Mouse (Mus musculus) MN1 (cell line): ENCODE measurements around the gene Ube2a.

ENCODE experiments used
- DNase-seq: peaks from one replicate; pipeline ENCODE4 v3.0.0-alpha.2; 2016; ENCODE audit warnings: low spot score

The Ube2a gene

GRCm38 (mm10) chrX:36902321-36903114 is 28.8 kb downstream of the Ube2a start, which contains the start of gene Nkrf:
Gene Nkrf (minus strand): TSS chrX:36902899.
- DNase-seq: peak; percentile 24

DNA sequence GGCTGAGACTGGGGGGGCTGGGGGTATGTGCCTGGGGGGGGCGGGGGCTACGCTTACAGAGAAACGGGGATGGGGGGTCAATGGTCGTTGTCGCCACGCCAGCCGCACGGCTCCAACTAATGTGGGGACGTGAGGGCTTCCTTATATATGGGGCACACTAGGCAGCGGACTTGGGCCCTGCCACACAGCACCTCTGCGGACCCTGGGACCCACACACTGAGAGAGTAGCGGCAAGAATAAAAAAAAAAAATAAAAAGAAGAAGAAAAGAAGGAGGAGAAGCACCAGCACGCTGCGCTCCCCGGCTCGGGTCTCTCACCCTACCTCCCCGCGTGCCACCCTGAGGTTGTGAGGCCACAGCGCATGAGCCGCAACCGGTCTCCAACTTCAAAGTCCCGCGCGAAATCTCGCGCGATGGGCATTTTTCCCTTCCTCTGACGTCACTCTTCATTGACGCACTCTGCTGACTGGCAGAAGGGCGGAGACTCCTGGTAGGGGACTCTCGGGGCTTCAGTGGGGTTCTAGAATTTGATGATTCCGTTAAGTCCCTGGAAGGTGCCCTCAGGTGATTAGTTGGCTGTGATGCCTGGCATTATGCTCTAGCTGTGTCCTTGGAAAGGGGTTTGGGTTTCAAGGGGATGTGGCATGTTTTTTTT is 29.5 kb downstream of the Ube2a start:
- DNase-seq: peak; percentile 91

DNA sequence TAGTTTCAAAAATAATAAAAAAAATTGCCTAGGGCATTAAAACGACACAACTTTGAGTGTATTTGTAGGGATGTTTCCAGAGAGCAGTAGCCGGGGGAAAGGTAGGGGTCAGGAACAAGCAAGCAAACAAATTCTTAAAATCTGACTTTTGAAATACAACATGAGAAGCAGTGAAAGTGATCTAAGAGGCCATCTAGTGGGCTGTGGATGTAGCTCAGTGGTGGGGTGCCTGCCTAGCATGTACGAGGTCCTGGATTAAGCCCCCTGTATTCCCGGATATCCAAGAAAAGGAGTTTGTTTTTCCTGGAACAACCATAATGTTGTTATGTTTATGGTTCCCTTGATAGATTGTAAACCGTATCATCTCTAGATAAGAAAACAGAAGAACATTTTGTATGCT is 32.8 kb downstream of the Ube2a start:
- DNase-seq: peak; percentile 22

DNA sequence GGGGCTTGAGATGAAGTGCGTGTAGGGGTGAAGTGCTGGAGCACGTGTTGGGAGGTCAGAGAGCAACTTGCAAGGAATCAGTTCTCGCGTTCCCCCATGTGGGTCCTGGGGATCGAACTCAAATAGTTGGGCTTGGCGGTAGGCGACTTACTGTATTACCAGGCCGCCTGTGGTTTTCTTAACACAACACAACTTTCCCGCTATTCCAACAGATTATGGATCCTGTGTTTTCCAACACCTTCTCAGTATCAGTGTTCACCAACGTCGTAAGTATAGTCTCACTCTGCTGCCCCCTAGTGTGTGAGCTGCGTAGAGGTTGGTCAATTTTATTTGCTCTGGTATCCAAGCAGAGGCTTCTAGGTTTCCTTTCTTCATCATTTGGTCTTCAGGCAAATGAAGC is 37.6 kb downstream of the Ube2a start:
- DNase-seq: peak; percentile 38

GRCm38 (mm10) chrX:36917749-36918148 is 44.0 kb downstream of the Ube2a start:
- DNase-seq: no peak

- no peak for DNase-seq
Observed at GRCm38 (mm10) chrX:36921346-36921745, 47.6 kb downstream of the Ube2a start.

DNA sequence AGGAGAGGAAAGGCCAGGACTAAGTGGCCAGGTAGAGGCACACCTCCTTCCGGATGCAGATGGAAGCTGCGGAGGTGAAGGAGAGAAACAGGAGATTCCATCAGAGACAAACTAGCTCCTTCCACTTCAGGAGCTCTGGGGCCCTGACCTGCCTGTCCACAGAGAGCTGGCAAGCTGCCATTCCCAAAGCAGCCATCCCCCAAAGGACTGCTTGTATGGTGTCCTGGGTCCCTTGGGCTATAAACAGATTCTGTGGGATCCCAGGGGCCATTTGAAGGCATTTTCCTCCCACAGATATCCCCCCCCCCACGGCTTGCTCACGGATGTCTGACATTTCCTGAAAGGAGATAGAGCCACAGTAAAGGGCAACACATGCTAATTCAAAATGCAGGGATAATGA is 55.1 kb downstream of the Ube2a start:
- no peak for DNase-seq

- DNase-seq: no peak
Observed at GRCm38 (mm10) chrX:36929694-36930093, 56.0 kb downstream of the Ube2a start.

DNA sequence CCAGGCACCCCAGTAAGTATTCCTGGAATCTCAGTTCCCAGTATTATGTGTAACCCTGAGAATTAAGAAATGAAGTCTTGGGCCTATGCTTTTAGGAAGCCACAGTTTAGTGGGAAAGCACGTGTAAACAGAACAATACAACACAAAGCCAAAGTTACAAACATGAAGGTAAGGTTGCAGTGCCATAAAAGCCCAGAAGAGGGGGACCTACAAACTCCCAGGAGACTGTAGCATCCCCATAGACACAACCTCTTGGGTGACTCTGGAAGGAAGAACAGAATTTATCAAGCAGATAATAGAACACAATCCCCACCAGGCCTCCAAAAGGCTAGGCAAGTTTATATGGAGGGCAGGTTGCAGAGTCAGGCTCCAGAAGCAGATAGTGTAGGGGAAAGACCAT is 56.9 kb downstream of the Ube2a start:
- no peak for DNase-seq
